Mouse (Mus musculus) midbrain, embryonic 16.5 days (tissue): ENCODE measurements around the gene Cnot11. TPM values are rescaled to one million over a fixed set of nuclear protein-coding genes. Genes with fewer than 3 reads are reported as not detected.

Experiments
- ATAC-seq: fragments of 200-750 bp; cut with Nextera tagmentation; 2 replicates; pipeline ENCODE4 v1.8.0; 2017; ENCODE audit warnings: moderate TSS enrichment
- H3K27ac ChIP-seq: fragments of 300-500 bp; sonication (generic); 2 replicates; pipeline ENCODE4 v1.5.1; 2014; ENCODE audit warnings: mild to moderate bottlenecking, low read length, mixed read lengths
- H3K27me3 ChIP-seq: fragments of 300-500 bp; sonication (generic); 2 replicates; pipeline ENCODE4 v1.6.1; 2014; ENCODE audit warnings: low read depth, low read length, mixed read lengths; ENCODE audit not compliant: control insufficient read depth, insufficient read depth
- H3K36me3 ChIP-seq: fragments of 300-500 bp; sonication (generic); 2 replicates; pipeline ENCODE4 v1.6.1; 2014; ENCODE audit warnings: mild to moderate bottlenecking, low read length, moderate library complexity, mixed read lengths; ENCODE audit not compliant: control insufficient read depth, insufficient read depth
- H3K4me1 ChIP-seq: fragments of 300-500 bp; sonication (generic); 2 replicates; pipeline ENCODE4 v1.6.1; 2014; ENCODE audit warnings: mild to moderate bottlenecking, low read length, mixed read lengths; ENCODE audit not compliant: control insufficient read depth, insufficient read depth
- H3K4me2 ChIP-seq: fragments of 300-500 bp; sonication (generic); 2 replicates; pipeline ENCODE4 v1.6.1; 2014; ENCODE audit warnings: mild to moderate bottlenecking, low read length, mixed read lengths
- H3K4me3 ChIP-seq: fragments of 300-500 bp; sonication (generic); 2 replicates; pipeline ENCODE4 v1.5.1; 2014; ENCODE audit warnings: low read depth, mild to moderate bottlenecking, low read length, moderate library complexity, mixed read lengths
- H3K9ac ChIP-seq: fragments of 300-500 bp; sonication (generic); 2 replicates; pipeline ENCODE4 v1.6.1; 2014; ENCODE audit warnings: low read depth, low read length, mixed read lengths
- H3K9me3 ChIP-seq: fragments of 300-500 bp; sonication (generic); replicated peaks from 2 replicates; pipeline ENCODE4 v1.6.1; 2014; ENCODE audit warnings: mild to moderate bottlenecking, low read length, mixed read lengths; ENCODE audit not compliant: control insufficient read depth, poor library complexity, severe bottlenecking
- WGBS: fragments of 180-500 bp; shearing (Covaris S2); extraction: QIAGEN DNeasy Blood & Tissue Kit; methylation state at CpG from one replicate; pipeline ENCODE4 v1.1.7; 2014; 5-methylcytosine and 5-hydroxymethylcytosine counted together
- polyA plus RNA-seq: library from polyadenylated mRNA; unstranded; fragments of >200 nt; fragmentation: Nextera tagmentation; extraction: Ambion mirVana; gene quantifications from 2 replicates; pipeline ENCODE4 v1.2.1, GENCODE M21; 2015

Gene Cnot11
- polyA plus RNA-seq, 1 experiment from 2014 or later, result 10.5 TPM

- ATAC-seq, result no peak
- Histone ChIP-seq H3K36me3 (0 out of 2 replicates have a peak, but pooled peaks cover 2% of the 10 kb centered on the region), H3K9me3 (no peaks in the 10 kb centered on the region), H3K4me3 (no peak overlapping the region), H3K27me3 (no peaks in the 10 kb centered on the region), H3K4me1 (no peaks in the 10 kb centered on the region), H3K4me2 (no peak overlapping the region), H3K27ac (no peak overlapping the region), H3K9ac (no peak overlapping the region)
These were observed 33.3 kb downstream of the Cnot11 start for GRCm38 (mm10) chr1:39568079-39568478.

DNA sequence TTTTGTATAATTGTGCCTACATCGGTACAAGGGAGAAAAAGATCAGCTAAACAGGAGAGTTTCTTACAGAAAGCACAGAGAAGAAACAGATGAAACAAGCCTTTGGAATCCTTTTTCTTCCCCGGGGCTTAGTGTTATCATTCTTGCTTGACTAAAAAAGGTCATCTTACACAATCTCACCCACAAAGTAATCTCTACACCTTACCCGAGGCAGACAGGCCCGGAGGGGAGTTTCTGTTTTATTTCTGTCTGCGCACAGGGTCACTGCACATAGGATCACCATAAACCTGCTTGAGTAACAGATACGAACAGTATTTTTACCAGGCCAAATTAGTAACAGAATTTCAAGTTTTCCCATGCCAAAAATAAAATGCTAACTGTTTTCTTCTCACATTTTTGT, 36.9 kb downstream of the Cnot11 start:
- Histone ChIP-seq H3K9ac (no peak overlapping the region), H3K27ac (no peak overlapping the region), H3K27me3 (no peaks in the 10 kb centered on the region), H3K9me3 (no peaks in the 10 kb centered on the region), H3K4me3 (no peak overlapping the region), H3K4me2 (no peak overlapping the region), H3K36me3 (no peaks in the 10 kb centered on the region), H3K4me1 (peaks cover 18% of the 10 kb centered on the region)
- no peak for ATAC-seq
- WGBS, result 67% methylated on average over 6 of the region's 6 CpGs

DNA sequence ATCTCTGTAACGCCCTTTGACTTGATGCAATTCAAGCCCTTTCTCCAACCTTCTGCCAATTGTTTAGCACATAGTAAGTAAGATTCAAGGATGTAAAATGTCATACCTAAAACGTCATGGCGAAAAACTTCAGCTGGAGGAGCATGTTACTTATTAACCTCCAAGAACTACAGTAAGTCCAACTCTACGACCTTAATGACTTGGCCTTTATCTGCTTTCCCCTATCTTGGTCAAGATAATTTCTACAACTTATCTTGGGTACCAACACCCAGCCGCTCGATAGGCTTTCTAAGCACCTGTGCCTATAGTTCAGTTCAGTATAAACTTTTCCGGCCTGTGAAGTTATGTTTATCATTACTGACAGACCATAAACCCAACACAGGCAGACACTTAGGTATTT, 39.1 kb downstream of the Cnot11 start:
- H3K4me2 ChIP-seq, result no peak overlapping the region
- H3K36me3 ChIP-seq, result no peaks in the 10 kb centered on the region
- no peaks in the 10 kb centered on the region for H3K9me3 ChIP-seq
- peaks cover 18% of the 10 kb centered on the region for H3K4me1 ChIP-seq
- no peak overlapping the region for H3K4me3 ChIP-seq
- no peaks in the 10 kb centered on the region for H3K27me3 ChIP-seq
- 92% methylated on average over 7 of the region's 7 CpGs for WGBS
- H3K27ac ChIP-seq, result no peak overlapping the region
- no peak for ATAC-seq
- H3K9ac ChIP-seq, result no peak overlapping the region

DNA sequence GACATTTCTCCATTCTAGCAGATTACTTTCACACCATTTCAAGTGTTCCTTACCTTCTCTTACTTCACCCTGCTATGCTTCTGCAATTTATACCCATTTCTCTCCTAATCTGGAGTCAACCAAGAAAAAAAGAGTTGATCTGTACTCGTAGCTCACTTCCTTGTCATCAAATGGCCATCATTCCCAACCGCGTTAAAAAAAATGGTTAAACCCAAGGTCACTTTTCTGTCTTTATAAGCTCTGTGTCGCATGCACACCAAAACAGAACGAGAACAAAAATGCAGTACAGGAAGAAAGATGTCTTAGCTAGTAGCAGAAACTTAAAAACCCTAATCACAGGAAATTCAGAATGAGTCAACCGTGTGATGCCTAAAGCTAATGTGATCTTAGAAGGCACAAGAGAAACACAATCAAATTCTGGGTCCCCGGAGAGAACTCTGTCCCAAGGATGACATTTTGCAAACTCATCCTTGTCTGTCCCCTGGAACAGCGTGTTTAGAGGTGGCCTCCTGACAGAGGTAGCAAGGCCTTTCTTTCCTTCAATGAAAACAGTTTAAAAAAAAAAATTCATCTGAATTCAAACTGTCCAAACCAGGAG, 41.1 kb downstream of the Cnot11 start:
- peak overlapping the region; percentile 98; the same call in 1 of the 2 replicates for H3K27ac ChIP-seq

DNA sequence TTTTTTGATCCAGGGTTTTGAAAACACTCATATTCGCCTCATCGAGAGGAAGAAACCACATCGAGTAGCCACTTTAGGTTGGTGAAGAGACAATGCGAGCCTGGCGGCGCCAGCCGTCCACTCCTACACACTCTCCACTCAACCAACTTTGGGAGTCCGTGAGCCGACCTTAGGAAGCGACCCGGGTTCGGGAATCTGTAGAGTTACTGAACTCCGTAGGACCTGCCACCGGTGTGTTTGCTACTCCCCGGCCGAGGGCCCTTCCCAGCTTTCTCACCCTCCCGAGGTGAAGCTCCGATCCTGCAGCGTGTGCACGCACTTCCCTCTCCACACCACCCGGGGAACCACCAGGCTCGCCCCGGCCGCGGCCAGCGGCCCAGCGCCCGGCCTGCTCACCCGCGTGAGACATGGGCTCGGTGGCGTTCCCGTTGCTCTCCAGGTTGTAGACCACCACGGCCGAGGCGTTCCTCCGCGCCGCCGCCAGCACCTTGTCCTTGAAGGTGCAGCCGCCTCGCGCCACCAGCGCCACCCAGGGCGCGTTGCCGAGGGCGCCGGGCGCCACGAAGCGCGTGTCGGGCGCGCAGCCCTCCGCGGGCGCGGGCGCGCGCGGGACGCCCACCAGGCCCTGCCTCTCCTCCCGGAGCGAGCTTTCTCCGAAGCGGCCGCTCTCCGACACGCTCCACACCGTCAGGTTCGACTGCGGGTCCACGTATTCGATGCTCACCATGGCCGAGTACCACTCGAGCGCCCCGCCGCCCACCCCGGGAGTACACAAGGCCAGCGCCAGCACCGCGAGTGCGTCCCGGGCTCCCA, 41.8 kb downstream of the Cnot11 start:
- Histone ChIP-seq H3K27me3 (no peaks in the 10 kb centered on the region), H3K4me3 (peak overlapping the region; percentile 91), H3K27ac (peak overlapping the region; percentile 98), H3K9me3 (no peaks in the 10 kb centered on the region), H3K4me2 (peak overlapping the region; percentile 72), H3K9ac (peak overlapping the region; percentile 93), H3K4me1 (peaks cover 18% of the 10 kb centered on the region), H3K36me3 (no peaks in the 10 kb centered on the region)
- WGBS, result under 1% methylated on average over 66 of the region's 88 CpGs
- peak; percentile 90 for ATAC-seq

More for the DNA sequence above, 41.1 kb downstream of the Cnot11 start:
- WGBS, result 18% methylated on average over 8 of the region's 8 CpGs
- Histone ChIP-seq H3K4me1 (peaks cover 18% of the 10 kb centered on the region), H3K9ac (peak overlapping the region; percentile 93), H3K4me3 (peak overlapping the region; percentile 91), H3K36me3 (no peaks in the 10 kb centered on the region), H3K4me2 (peak overlapping the region; percentile 72), H3K27me3 (no peaks in the 10 kb centered on the region), H3K9me3 (no peaks in the 10 kb centered on the region)
- ATAC-seq, result no peak

GRCm38 (mm10) chr1:39577253-39577705, 42.5 kb downstream of the Cnot11 start, which contains the start of gene Rnf149:
Rnf149 (minus strand) TSS chr1:39577405.
- H3K4me3 ChIP-seq, result peak within 1 kb of the TSS; percentile 91
- peak within 1 kb of the TSS; percentile 93 for H3K9ac ChIP-seq
- peak within 1 kb of the TSS; percentile 72 for H3K4me2 ChIP-seq
- WGBS, result 0% methylated on average over 35 of the region's 49 CpGs
- H3K27me3 ChIP-seq, result no peaks in the 10 kb centered on the region
- peaks cover 18% of the 10 kb centered on the region for H3K4me1 ChIP-seq
- peak within 1 kb of the TSS; percentile 98 for H3K27ac ChIP-seq
- H3K36me3 ChIP-seq, result no peaks in the 10 kb centered on the region
- H3K9me3 ChIP-seq, result no peaks in the 10 kb centered on the region
- peak; percentile 95 for ATAC-seq

DNA sequence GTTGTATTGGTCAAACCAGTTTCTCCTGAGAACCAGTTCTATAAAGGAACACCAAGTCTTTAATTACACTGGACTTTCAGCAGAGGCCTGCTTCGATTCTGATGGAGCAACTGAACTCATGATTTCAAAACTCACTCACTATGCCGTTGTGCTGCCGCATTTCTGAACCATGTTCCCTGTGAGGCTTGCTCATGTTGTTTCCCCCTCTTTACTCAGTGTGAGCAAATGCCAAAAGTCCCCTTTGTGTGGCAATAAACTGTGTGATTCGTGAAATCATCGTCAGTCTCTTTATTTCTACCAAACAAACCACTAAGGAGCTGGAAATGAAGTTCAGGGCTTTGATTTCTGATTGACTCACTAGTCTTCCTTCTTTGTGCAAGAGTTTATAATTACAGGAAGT, 43.7 kb downstream of the Cnot11 start:
- peaks cover 18% of the 10 kb centered on the region for H3K4me1 ChIP-seq
- H3K36me3 ChIP-seq, result no peaks in the 10 kb centered on the region
- no peak overlapping the region for H3K27ac ChIP-seq
- H3K27me3 ChIP-seq, result no peaks in the 10 kb centered on the region
- H3K4me3 ChIP-seq, result no peak overlapping the region
- no peaks in the 10 kb centered on the region for H3K9me3 ChIP-seq
- 90% methylated on average over 5 of the region's 5 CpGs for WGBS
- ATAC-seq, result no peak
- H3K9ac ChIP-seq, result no peak overlapping the region
- H3K4me2 ChIP-seq, result no peak overlapping the region

DNA sequence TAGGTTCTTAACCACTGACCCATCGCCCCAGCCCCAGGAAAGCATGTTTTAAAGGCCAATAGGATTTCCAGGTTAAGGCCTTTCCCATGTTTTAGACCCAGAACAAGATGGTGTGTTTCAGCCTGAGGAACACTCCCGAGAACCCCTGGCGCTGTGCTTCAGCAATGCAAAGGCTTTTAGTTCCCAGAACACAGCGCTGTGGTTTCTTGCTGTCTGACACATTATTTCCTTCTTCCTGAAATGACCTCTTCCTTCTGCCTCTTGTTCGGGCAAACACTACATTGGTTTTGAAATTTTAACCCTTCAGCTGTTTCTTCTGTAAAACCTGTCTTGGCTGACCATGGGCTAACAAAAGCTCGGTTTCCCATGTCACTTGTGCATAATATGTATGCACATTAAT, 44.3 kb downstream of the Cnot11 start:
- no peak for ATAC-seq
- 87% methylated on average over 6 of the region's 6 CpGs for WGBS
- H3K27me3 ChIP-seq, result no peaks in the 10 kb centered on the region

DNA sequence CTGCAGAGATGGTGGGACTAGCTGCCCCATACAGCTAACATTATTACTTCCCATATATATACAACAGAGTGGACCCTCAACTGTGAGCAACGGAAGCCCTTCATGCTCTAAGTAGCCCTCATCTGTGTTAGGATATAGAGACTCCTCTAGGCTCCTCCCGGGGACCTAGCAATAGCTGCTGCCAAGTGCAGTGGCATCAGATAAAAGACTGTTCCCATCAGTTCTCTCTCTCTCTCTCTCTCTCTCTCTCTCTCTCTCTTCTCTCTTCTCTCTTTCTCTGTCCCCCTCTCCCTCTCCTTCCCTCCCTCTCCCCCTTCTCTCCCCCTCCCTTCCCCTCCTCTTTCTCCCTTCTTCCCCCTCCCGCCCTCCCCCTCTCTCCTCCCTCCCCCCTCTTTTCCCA, 46.4 kb downstream of the Cnot11 start:
- 75% methylated on average over 2 of the region's 3 CpGs for WGBS
- no peak overlapping the region for H3K9ac ChIP-seq
- no peaks in the 10 kb centered on the region for H3K36me3 ChIP-seq
- no peaks in the 10 kb centered on the region for H3K9me3 ChIP-seq
- no peak for ATAC-seq
- H3K27me3 ChIP-seq, result no peaks in the 10 kb centered on the region
- H3K4me1 ChIP-seq, result peaks cover under 1% of the 10 kb centered on the region; the same call in 1 of the 2 replicates
- H3K4me2 ChIP-seq, result no peak overlapping the region
- no peak overlapping the region for H3K4me3 ChIP-seq
- H3K27ac ChIP-seq, result no peak overlapping the region

More for the DNA sequence above, 44.3 kb downstream of the Cnot11 start:
- Histone ChIP-seq H3K4me3 (no peak overlapping the region), H3K4me2 (no peak overlapping the region), H3K4me1 (peaks cover 18% of the 10 kb centered on the region), H3K9ac (no peak overlapping the region), H3K9me3 (no peaks in the 10 kb centered on the region), H3K36me3 (no peaks in the 10 kb centered on the region), H3K27ac (no peak overlapping the region)
